In the genomic region with DNA sequence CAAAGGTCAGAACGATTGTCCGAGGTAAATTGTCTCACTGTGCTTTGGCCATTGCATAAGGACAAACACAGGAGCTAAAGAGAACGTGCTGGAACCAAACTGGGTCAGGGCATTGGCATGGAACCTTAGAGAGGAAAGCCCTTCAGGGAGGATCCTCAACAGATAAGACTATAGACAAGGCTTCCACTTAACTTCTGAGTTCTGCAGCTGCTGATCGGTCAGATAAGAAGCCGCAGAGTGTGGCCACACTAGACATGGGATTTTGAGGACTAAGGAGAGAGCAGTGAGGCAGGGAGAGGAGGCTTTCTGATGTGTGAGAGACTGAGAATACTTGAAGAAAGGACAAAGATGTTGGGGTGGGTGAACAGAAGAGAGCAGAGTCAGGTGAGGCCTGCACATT, we compare ENCODE assay signal across 12 mouse cellular contexts.
A peak's percentile ranks its signal among the peaks of the same experiment; 100 is the strongest.
DNase-seq lines count a peak whose midpoint lies in the region; ATAC-seq and TF ChIP-seq lines count a peak whose summit lies in the region.
"Had no signal": no experiment of that assay in that cellular context is flagged by ENCODE, and none has a peak within 500 bp of the region (broad histone marks: within the 10 kb centered on the region; RNA-seq: fewer than 3 reads in every experiment).

No protein-coding gene starts in this region.

- H3K4me1 ChIP-seq in intestine, embryonic 15.5 days (replicated peaks) = peaks cover 11% of the 10 kb centered on the region
- H3K4me1 ChIP-seq in stomach, embryonic 15.5 days = no peaks in the 10 kb centered on the region
- no peaks in the 10 kb centered on the region for H3K4me1 ChIP-seq in limb, embryonic 10.5 days
- H3K4me1 ChIP-seq: forebrain, embryonic 15.5 days had no signal

- no peak for TF ChIP-seq CTCF in left cerebral cortex, adult 2 months (IDR thresholded peaks at IDR 0.05)

- H3K9ac ChIP-seq in intestine, embryonic 15.5 days = no peak overlapping the region
- no peak overlapping the region for H3K9ac ChIP-seq in stomach, embryonic 15.5 days
- H3K9ac ChIP-seq: forebrain, embryonic 15.5 days had no signal

- 39% methylated on average over 5 of the region's 5 CpGs for WGBS in intestine, embryonic 15.5 days
- 52% methylated on average over 5 of the region's 5 CpGs for WGBS in stomach, embryonic 15.5 days
- 86% methylated on average over 5 of the region's 5 CpGs for WGBS in limb, embryonic 10.5 days

- ATAC-seq in intestine, embryonic 15.5 days = peak; percentile 43
- no peak for ATAC-seq in stomach, embryonic 15.5 days (ENCODE audit: insufficient read depth, low FRiP score, low read depth)
- ATAC-seq: forebrain, embryonic 15.5 days had no signal

- H3K27ac ChIP-seq in left cerebral cortex, adult 2 months = peak overlapping the region; percentile 50; the same call in 1 of the 2 replicates
- H3K27ac ChIP-seq in intestine, embryonic 15.5 days = 0 out of 2 replicates have a peak overlapping the region, but pooled peaks have one; percentile 45
- H3K27ac ChIP-seq in stomach, embryonic 15.5 days = peak overlapping the region; percentile 74
- H3K27ac ChIP-seq in limb, embryonic 10.5 days = no peak overlapping the region
- H3K27ac ChIP-seq: forebrain, embryonic 15.5 days had no signal

- peak overlapping the region; percentile 34; the same call in 1 of the 2 replicates for H3K4me2 ChIP-seq in intestine, embryonic 15.5 days (replicated peaks)
- no peak overlapping the region for H3K4me2 ChIP-seq in stomach, embryonic 15.5 days
- H3K4me2 ChIP-seq: forebrain, embryonic 15.5 days had no signal

- DNase-seq in adrenal gland, adult (ENCODE audit: inconsistent age in 2 of 2, low spot score in 1 of 2) = peak; percentile 16 to 69
- DNase-seq in adrenal gland, postnatal 36 days = no peak
- DNase-seq in left cerebral cortex, adult 2 months (ENCODE audit: extremely low spot score in 1 of 2, low spot score in 2 of 2) = no peak
- no peak for DNase-seq in left cerebral cortex, postnatal 25 days (ENCODE audit: low spot score in 2 of 2)
- DNase-seq in limb, embryonic 10.5 days (ENCODE audit: low spot score) = no peak
- no peak for DNase-seq in embryo, embryonic 10.5 days (ENCODE audit: low spot score)
- DNase-seq: cerebellum, adult 11 months; kidney, adult 18-20 months; layer of hippocampus, adult 9-11 months had no signal

- no peaks in the 10 kb centered on the region for H3K9me3 ChIP-seq in intestine, embryonic 15.5 days
- no peaks in the 10 kb centered on the region for H3K9me3 ChIP-seq in stomach, embryonic 15.5 days
- H3K9me3 ChIP-seq in limb, embryonic 10.5 days (replicated peaks) = no peaks in the 10 kb centered on the region
- H3K9me3 ChIP-seq: forebrain, embryonic 15.5 days had no signal

- H3K4me3 ChIP-seq in left cerebral cortex, adult 2 months = no peak overlapping the region
- no peak overlapping the region for H3K4me3 ChIP-seq in intestine, embryonic 15.5 days (replicated peaks)
- H3K4me3 ChIP-seq in stomach, embryonic 15.5 days (replicated peaks) = no peak overlapping the region
- H3K4me3 ChIP-seq in limb, embryonic 10.5 days = no peak overlapping the region
- H3K4me3 ChIP-seq: forebrain, embryonic 15.5 days had no signal

- H3K27me3 ChIP-seq in intestine, embryonic 15.5 days (replicated peaks) = no peaks in the 10 kb centered on the region
- H3K27me3 ChIP-seq in stomach, embryonic 15.5 days (replicated peaks) = no peaks in the 10 kb centered on the region
- no peaks in the 10 kb centered on the region for H3K27me3 ChIP-seq in limb, embryonic 10.5 days (ENCODE audit: low read depth, poor library complexity, severe bottlenecking)
- H3K27me3 ChIP-seq: forebrain, embryonic 15.5 days had no signal

- no peaks in the 10 kb centered on the region for H3K36me3 ChIP-seq in intestine, embryonic 15.5 days
- no peaks in the 10 kb centered on the region for H3K36me3 ChIP-seq in stomach, embryonic 15.5 days
- H3K36me3 ChIP-seq in limb, embryonic 10.5 days = no peaks in the 10 kb centered on the region
- H3K36me3 ChIP-seq: forebrain, embryonic 15.5 days had no signal

- intact Hi-C loops in left cerebral cortex, adult 2 months (cut with DNase I) = no loop called here
- intact Hi-C loops in left cerebral cortex, postnatal 25 days (cut with DNase I) = no loop called here

Comparison
In these comparisons a context has a peak if more than half of its experiments do, and no peak if none do; other contexts are left out.
1. DNase-seq: peak in adrenal gland, adult (2 of 2); none in adrenal gland, postnatal 36 days (0 of 2), left cerebral cortex, adult 2 months (0 of 2), left cerebral cortex, postnatal 25 days (0 of 2), limb, embryonic 10.5 days (single experiment) and embryo, embryonic 10.5 days (single experiment).